Mouse (Mus musculus) megakaryocyte, adult 5-6 weeks (primary cell): ENCODE results near the gene Pla2g10. TPM values are rescaled to one million over a fixed set of nuclear protein-coding genes. Genes with fewer than 3 reads are reported as not detected.

Experiments used
- total RNA-seq, 2 experiments: library from RNA; stranded (forward) in 1 of 2; stranded (reverse) in 1 of 2; fragments of 153-499, 151-499 nt in 1 of 2; fragments of 221-1000, 200-1000 nt in 1 of 2; gene quantifications; 2 replicates each; pipeline versions ENCODE4 v1.2.3 to v1.2.4; 2015 to 2017

Gene Pla2g10
- total RNA-seq, 2 experiments from 2014 or later, result not detected

Other genes starting within 250 kb of the Pla2g10 start
- 6.5 and 8.6 TPM in 2 replicates for gene Parn, start 62.8 kb downstream of the Pla2g10 start, total RNA-seq (2015)
- 21.1 and 21.2 TPM in 2 replicates for gene Parn, start 62.8 kb downstream of the Pla2g10 start, total RNA-seq (2017)
- 31.8 and 37.7 TPM in 2 replicates for gene Bfar, start 59.1 kb downstream of the Pla2g10 start, total RNA-seq (2015)
- gene Bfar, start 59.1 kb downstream of the Pla2g10 start, total RNA-seq (2017), result 40.0 and 45.2 TPM in 2 replicates
- 13.9 and 14.6 TPM in 2 replicates for gene 3110001I22Rik, start 59.1 kb downstream of the Pla2g10 start, total RNA-seq (2015)
- gene 3110001I22Rik, start 59.1 kb downstream of the Pla2g10 start, total RNA-seq (2017), result 15.5 and 18.5 TPM in 2 replicates
- gene Rrn3, start 49.7 kb upstream of the Pla2g10 start, total RNA-seq (2015), result 14.5 and 16.3 TPM in 2 replicates
- gene Rrn3, start 49.7 kb upstream of the Pla2g10 start, total RNA-seq (2017), result 24.6 and 26.3 TPM in 2 replicates
- gene Ntan1, start 87.9 kb upstream of the Pla2g10 start, total RNA-seq (2015), result 93.7 and 107 TPM in 2 replicates
- 72.4 and 80.9 TPM in 2 replicates for gene Ntan1, start 87.9 kb upstream of the Pla2g10 start, total RNA-seq (2017)
- 38.3 and 46.8 TPM in 2 replicates for gene Pdxdc1, start 172.1 kb upstream of the Pla2g10 start, total RNA-seq (2015)
- gene Pdxdc1, start 172.1 kb upstream of the Pla2g10 start, total RNA-seq (2017), result 44.7 and 56.9 TPM in 2 replicates
- gene Mpv17l, start 172.2 kb upstream of the Pla2g10 start, total RNA-seq (2015), result 0.87 and 1.7 TPM in 2 replicates
- gene Mpv17l, start 172.2 kb upstream of the Pla2g10 start, total RNA-seq (2017), result 0.12 and 0.37 TPM in 2 replicates